Mouse (Mus musculus): ENCODE data around the gene Hinfp.

GRCm38 (mm10) chr9:44347621-44348020 lies 42.1 kb upstream of the Hinfp start:
- TF ChIP-seq CTCF (IDR thresholded peaks at IDR 0.05; ENCODE audit: low read depth) (no peak), EP300 (IDR thresholded peaks at IDR 0.05; ENCODE audit: low read depth) (no peak)

All from liver, postnatal 0 days (tissue).